Mouse (Mus musculus) lung, postnatal 0 days (tissue): ENCODE data around the gene Adam19. TPM values are rescaled to one million over a fixed set of nuclear protein-coding genes. Genes with fewer than 3 reads are reported as not detected.
A peak's percentile ranks its signal among the peaks of the same experiment; 100 is the strongest.

Experiments
- ATAC-seq: fragments of 200-750 bp; cut with Nextera tagmentation; 2 replicates; pipeline ENCODE4 v1.8.0; 2017; ENCODE audit warnings: moderate library complexity
- DNase-seq: peaks from one replicate; pipeline ENCODE4 v3.0.0-alpha.2; 2016; ENCODE audit warnings: low spot score
- H3K27ac ChIP-seq: fragments of 300-500 bp; sonication (generic); 2 replicates; pipeline ENCODE4 v1.5.1; 2014; ENCODE audit warnings: antibody characterized with exemption, mild to moderate bottlenecking, low read length, mixed read lengths
- H3K27me3 ChIP-seq: fragments of 300-500 bp; sonication (generic); replicated peaks from 2 replicates; pipeline ENCODE4 v1.6.1; 2014; ENCODE audit warnings: low read length, mixed read lengths; ENCODE audit not compliant: insufficient read depth
- H3K36me3 ChIP-seq: fragments of 300-500 bp; sonication (generic); 2 replicates; pipeline ENCODE4 v1.6.1; 2014; ENCODE audit warnings: low read length, mixed read lengths; ENCODE audit not compliant: insufficient read depth
- H3K4me1 ChIP-seq: fragments of 300-500 bp; sonication (generic); 2 replicates; pipeline ENCODE4 v1.6.1; 2014; ENCODE audit warnings: antibody characterized with exemption, low read depth, low read length, mixed read lengths; ENCODE audit not compliant: insufficient read depth
- H3K4me2 ChIP-seq: fragments of 300-500 bp; sonication (generic); replicated peaks from 2 replicates; pipeline ENCODE4 v1.6.1; 2014; ENCODE audit warnings: low read depth, mild to moderate bottlenecking, low read length, moderate library complexity, mixed read lengths
- H3K4me3 ChIP-seq: fragments of 300-500 bp; sonication (generic); 2 replicates; pipeline ENCODE4 v1.5.1; 2014; ENCODE audit warnings: low read depth, low read length
- H3K9ac ChIP-seq: fragments of 300-500 bp; sonication (generic); replicated peaks from 2 replicates; pipeline ENCODE4 v1.6.1; 2014; ENCODE audit warnings: low read depth, mild to moderate bottlenecking
- H3K9me3 ChIP-seq: fragments of 300-500 bp; sonication (generic); 2 replicates; pipeline ENCODE4 v1.6.1; 2016; ENCODE audit warnings: low read length, mixed read lengths
- CTCF ChIP-seq: IDR thresholded peaks from 2 replicates; pipeline ENCODE4 v1.5.1; 2016; ENCODE audit warnings: antibody characterized with exemption, mild to moderate bottlenecking
- EP300 ChIP-seq: IDR thresholded peaks from 2 replicates; pipeline ENCODE4 v1.6.1; 2016; ENCODE audit warnings: antibody characterized with exemption, mild to moderate bottlenecking, control low read depth
- WGBS: fragments of 180-500 bp; shearing (Covaris S2); extraction: QIAGEN DNeasy Blood & Tissue Kit; methylation state at CpG from one replicate; pipeline ENCODE4 v1.1.7; 2014; 5-methylcytosine and 5-hydroxymethylcytosine counted together
- polyA plus RNA-seq: library from polyadenylated mRNA; unstranded; fragments of >200 nt; fragmentation: Nextera tagmentation; extraction: Ambion mirVana; gene quantifications from 2 replicates; pipeline ENCODE4 v1.2.1, GENCODE M21; 2015

Gene Adam19
- polyA plus RNA-seq, 1 experiment from 2014 or later, result 11.4 TPM

- H3K27ac ChIP-seq, result no peak overlapping the region
- no peak for ATAC-seq
- no peaks in the 10 kb centered on the region for H3K36me3 ChIP-seq
- WGBS, result 81% methylated on average over 6 of the region's 6 CpGs
- H3K4me2 ChIP-seq, result no peak overlapping the region
- TF ChIP-seq EP300 (no peak), CTCF (no peak)
- no peaks in the 10 kb centered on the region for H3K4me1 ChIP-seq
- DNase-seq, result no peak
- H3K9ac ChIP-seq, result no peak overlapping the region
- H3K9me3 ChIP-seq, result no peaks in the 10 kb centered on the region
- no peak overlapping the region for H3K4me3 ChIP-seq
- H3K27me3 ChIP-seq, result no peaks in the 10 kb centered on the region
These were observed 27.6 kb upstream of the Adam19 start for GRCm38 (mm10) chr11:46027952-46028814.

DNA sequence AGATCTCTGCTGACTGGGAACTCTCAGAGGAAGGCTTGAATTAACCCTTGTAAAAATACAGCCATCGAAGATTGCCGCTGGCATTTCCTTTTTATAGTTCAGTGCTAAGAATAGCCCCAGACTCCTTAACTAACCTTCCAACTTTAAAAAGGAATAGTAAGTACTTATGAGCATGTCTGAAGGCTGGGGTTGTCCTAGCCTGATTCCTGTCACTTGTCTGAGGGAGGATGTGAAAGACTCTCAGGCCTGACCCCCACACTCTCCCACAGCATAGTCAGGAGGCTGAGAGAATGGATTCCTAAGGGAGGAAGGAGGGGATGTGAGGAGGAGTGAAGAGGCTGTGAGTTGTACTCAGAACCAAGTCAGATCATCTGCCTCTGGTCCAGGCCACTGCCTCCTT lies 26.3 kb upstream of the Adam19 start:
- H3K9ac ChIP-seq, result no peak overlapping the region
- no peaks in the 10 kb centered on the region for H3K27me3 ChIP-seq
- H3K36me3 ChIP-seq, result no peaks in the 10 kb centered on the region
- no peak for ATAC-seq
- H3K4me1 ChIP-seq, result no peaks in the 10 kb centered on the region
- WGBS, result 30% methylated on average over 2 of the region's 2 CpGs
- H3K4me3 ChIP-seq, result no peak overlapping the region
- no peak for DNase-seq
- H3K9me3 ChIP-seq, result no peaks in the 10 kb centered on the region
- H3K4me2 ChIP-seq, result no peak overlapping the region
- no peak for TF ChIP-seq CTCF
- TF ChIP-seq EP300, result no peak
- H3K27ac ChIP-seq, result no peak overlapping the region

GRCm38 (mm10) chr11:46030026-46030425 lies 25.8 kb upstream of the Adam19 start:
- H3K4me3 ChIP-seq, result no peak overlapping the region
- H3K36me3 ChIP-seq, result no peaks in the 10 kb centered on the region
- no peak overlapping the region for H3K27ac ChIP-seq
- DNase-seq (no peak), ATAC-seq (no peak)
- no peaks in the 10 kb centered on the region for H3K4me1 ChIP-seq
- H3K9me3 ChIP-seq, result no peaks in the 10 kb centered on the region
- 77% methylated on average over 2 of the region's 2 CpGs for WGBS
- H3K27me3 ChIP-seq, result no peaks in the 10 kb centered on the region
- H3K9ac ChIP-seq, result no peak overlapping the region
- TF ChIP-seq EP300 (no peak), CTCF (no peak)
- no peak overlapping the region for H3K4me2 ChIP-seq

DNA sequence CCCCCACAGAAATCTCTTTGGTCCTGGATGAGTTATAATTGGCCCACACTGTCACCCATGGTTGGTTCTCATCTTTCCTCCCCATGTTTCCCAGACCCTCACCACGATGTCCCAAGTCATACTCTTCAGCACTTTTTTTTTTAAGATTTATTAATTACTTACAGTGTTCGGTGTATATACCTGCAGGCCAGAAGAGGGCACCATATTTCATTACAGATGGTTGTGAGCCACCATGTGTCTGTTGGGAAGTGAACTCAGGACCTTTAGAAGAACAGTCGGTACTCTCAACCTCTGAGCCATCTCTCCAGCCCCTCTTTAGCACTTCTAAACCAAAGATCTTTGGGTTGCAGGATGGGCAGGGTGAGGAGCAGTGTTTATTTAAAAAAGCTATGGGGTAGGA lies 24.3 kb upstream of the Adam19 start:
- Histone ChIP-seq H3K9me3 (no peaks in the 10 kb centered on the region), H3K4me1 (no peaks in the 10 kb centered on the region), H3K4me3 (no peak overlapping the region), H3K27ac (no peak overlapping the region), H3K4me2 (no peak overlapping the region), H3K36me3 (no peaks in the 10 kb centered on the region), H3K27me3 (no peaks in the 10 kb centered on the region), H3K9ac (no peak overlapping the region)
- ATAC-seq, result no peak
- DNase-seq, result no peak
- WGBS, result 49% methylated on average over 3 of the region's 3 CpGs
- TF ChIP-seq CTCF, result peak; percentile 45
- TF ChIP-seq EP300, result no peak

GRCm38 (mm10) chr11:46032956-46033355 lies 22.8 kb upstream of the Adam19 start:
- Histone ChIP-seq H3K4me2 (no peak overlapping the region), H3K36me3 (no peaks in the 10 kb centered on the region), H3K27me3 (no peaks in the 10 kb centered on the region), H3K4me1 (no peaks in the 10 kb centered on the region), H3K9me3 (no peaks in the 10 kb centered on the region), H3K4me3 (no peak overlapping the region), H3K27ac (no peak overlapping the region), H3K9ac (no peak overlapping the region)
- DNase-seq (no peak), ATAC-seq (no peak)
- 83% methylated on average over 7 of the region's 7 CpGs for WGBS
- TF ChIP-seq EP300, result no peak
- no peak for TF ChIP-seq CTCF

GRCm38 (mm10) chr11:46036374-46036773 lies 19.4 kb upstream of the Adam19 start:
- H3K4me1 ChIP-seq, result peaks cover 3% of the 10 kb centered on the region; the same call in 1 of the 2 replicates
- H3K9me3 ChIP-seq, result no peaks in the 10 kb centered on the region
- no peak overlapping the region for H3K4me3 ChIP-seq
- H3K9ac ChIP-seq, result no peak overlapping the region
- DNase-seq (no peak), ATAC-seq (no peak)
- H3K36me3 ChIP-seq, result no peaks in the 10 kb centered on the region
- H3K27ac ChIP-seq, result no peak overlapping the region
- H3K4me2 ChIP-seq, result no peak overlapping the region
- no peak for TF ChIP-seq EP300
- no peak for TF ChIP-seq CTCF
- WGBS, result 90% methylated on average over 10 of the region's 10 CpGs
- no peaks in the 10 kb centered on the region for H3K27me3 ChIP-seq
